Mouse (Mus musculus) G1E (cell line): Measurements from ENCODE around the gene Fam81b.

ENCODE experiments used
- CTCF ChIP-seq: IDR thresholded peaks from 2 replicates; pipeline ENCODE4 v1.5.1; 2012; ENCODE audit warnings: low read depth, low read length, inconsistent platforms, mixed read lengths
- GATA1 ChIP-seq: IDR thresholded peaks from 2 replicates; pipeline ENCODE4 v1.6.1; 2012; ENCODE audit warnings: borderline replicate concordance, low read length, inconsistent platforms, mixed read lengths
- GATA2 ChIP-seq: IDR thresholded peaks from 2 replicates; pipeline ENCODE4 v1.6.1; 2012; ENCODE audit warnings: low read depth, low read length, inconsistent platforms, borderline replicate concordance
- TAL1 ChIP-seq: conservative IDR thresholded peaks from 2 replicates; pipeline ENCODE4 v1.6.1; 2012; ENCODE audit warnings: low read depth, low read length, inconsistent platforms, mixed read lengths

DNA sequence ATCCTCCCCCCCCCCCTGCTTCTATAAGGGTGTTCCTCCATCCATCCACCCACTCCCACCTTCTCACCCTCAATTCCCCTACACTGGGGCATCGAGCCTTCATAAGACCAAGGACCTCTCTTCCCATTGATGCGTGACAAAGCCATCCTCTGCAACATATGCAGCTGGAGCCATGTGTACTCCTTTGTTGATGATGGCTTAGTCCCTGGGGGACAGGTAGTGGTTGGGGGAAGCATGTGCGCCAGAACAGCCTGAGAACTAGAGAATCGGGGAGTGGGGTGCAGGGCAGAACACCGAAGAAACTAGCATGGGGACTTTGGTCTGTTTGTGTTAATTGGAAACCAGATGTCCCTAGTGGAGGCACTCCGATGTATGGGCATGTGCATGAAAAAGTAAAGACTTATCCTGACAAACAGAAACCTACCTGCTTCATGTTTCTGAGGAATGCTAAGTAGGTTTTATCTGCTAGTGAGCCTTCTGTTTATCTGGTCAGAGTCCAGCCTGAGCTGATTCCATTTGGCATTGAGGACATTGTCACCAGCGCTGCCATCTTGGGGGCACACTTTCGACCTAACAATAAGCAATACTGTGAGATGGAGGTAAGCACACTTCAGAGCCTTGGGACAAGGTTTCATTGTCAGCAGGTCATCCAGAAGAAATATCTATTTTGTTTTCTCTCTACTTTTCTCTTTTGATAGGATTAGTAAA, 109.3 kb downstream of the Fam81b start:
- TF ChIP-seq CTCF (no peak), GATA1 (no peak), GATA2 (no peak), TAL1 (no peak)
